Mouse (Mus musculus): Measurements from ENCODE around the gene 1190005I06Rik. TPM values are rescaled to one million over a fixed set of nuclear protein-coding genes. Genes with fewer than 3 reads are reported as not detected.
"Not testable (repeated sequence)": the region's sequence is repeated elsewhere in the genome, so short reads cannot be mapped to it uniquely, and the experiment has no call there.

Gene 1190005I06Rik
- polyA plus RNA-seq, 1 experiment, result not detected

DNA sequence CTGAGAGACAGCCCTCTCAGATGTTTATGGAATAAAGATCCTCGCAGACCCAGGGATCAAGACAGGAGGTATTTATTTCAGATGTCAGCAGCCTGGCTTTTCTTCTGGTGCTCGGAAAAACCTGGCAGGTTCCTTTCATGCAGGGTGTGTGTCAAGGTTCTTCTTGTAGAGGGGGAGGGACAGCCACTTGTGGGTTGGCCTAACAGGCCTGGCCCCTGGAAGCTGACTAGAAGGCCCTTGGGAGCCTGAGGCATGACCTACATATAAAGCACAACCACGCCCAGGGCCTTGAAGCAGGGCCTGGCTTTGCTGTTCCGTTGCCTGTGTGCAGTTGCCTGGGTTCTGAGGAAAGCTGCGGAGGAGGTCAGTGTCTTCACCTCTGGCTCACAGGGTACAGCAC is 37.7 kb upstream of the 1190005I06Rik start:
- no peak overlapping the region for H3K27ac ChIP-seq (ENCODE audit: insufficient read depth, low read depth, low read length)
- TF ChIP-seq CTCF (IDR thresholded peaks at IDR 0.05; ENCODE audit: insufficient read depth, low read depth, low read length), result no peak
- no peak for TF ChIP-seq POLR2A (IDR thresholded peaks at IDR 0.05; ENCODE audit: insufficient read depth, low read depth, low read length)
- 73% methylated on average over 5 of the region's 5 CpGs for WGBS
- H3K4me3 ChIP-seq (ENCODE audit: insufficient read depth, low read depth, low read length), result no peak overlapping the region
- H3K4me1 ChIP-seq (ENCODE audit: control insufficient read depth, insufficient read depth, low read length), result no peaks in the 10 kb centered on the region

DNA sequence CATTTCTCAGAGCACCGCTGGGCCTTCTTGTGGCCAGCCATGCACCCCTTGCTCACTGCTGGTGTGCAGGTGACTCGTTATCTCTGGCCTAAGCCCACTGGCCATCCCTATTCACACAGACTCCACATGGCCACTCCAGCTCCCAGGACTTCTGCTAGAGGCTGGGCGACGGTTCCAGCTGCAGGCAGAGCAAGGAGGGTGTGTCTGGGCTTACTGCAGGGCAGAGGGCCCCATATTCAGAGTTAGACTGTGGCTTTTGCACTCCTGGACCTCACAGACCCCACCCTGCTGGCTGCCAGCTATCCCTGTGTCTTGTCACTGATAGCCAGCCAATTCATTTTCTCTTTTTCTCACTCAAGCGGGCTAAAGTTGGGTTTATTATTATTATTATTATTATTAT is 36.6 kb upstream of the 1190005I06Rik start:
- 74% methylated on average over 5 of the region's 5 CpGs for WGBS
- TF ChIP-seq POLR2A (IDR thresholded peaks at IDR 0.05; ENCODE audit: insufficient read depth, low read depth, low read length) (no peak), CTCF (IDR thresholded peaks at IDR 0.05; ENCODE audit: insufficient read depth, low read depth, low read length) (no peak)
- no peak overlapping the region for H3K4me3 ChIP-seq (ENCODE audit: insufficient read depth, low read depth, low read length)
- H3K27ac ChIP-seq (ENCODE audit: insufficient read depth, low read depth, low read length), result no peak overlapping the region
- no peaks in the 10 kb centered on the region for H3K4me1 ChIP-seq (ENCODE audit: control insufficient read depth, insufficient read depth, low read length)

DNA sequence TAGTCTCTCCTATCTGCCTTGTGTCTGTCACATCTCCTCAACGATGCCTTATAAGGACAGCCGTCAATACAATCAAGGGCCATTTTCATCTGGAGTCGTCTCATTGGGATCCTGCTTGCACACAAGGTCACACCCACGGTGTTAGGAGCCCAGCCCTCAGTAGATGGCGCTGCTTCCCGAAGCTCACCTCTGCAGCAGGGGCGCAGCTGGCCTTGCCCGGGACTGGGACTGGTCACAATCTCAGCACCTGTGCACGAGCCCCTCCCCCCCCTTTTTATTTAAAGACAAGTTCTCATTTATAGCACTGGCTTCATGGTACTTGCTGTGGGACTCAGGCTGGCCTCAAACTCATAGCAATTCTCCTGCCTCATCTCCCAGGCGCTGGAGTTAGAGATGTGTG is 36.2 kb upstream of the 1190005I06Rik start:
- Histone ChIP-seq H3K4me3 (ENCODE audit: insufficient read depth, low read depth, low read length) (no peak overlapping the region), H3K27ac (ENCODE audit: insufficient read depth, low read depth, low read length) (no peak overlapping the region), H3K4me1 (ENCODE audit: control insufficient read depth, insufficient read depth, low read length) (no peaks in the 10 kb centered on the region)
- 20% methylated on average over 10 of the region's 10 CpGs for WGBS
- TF ChIP-seq POLR2A (IDR thresholded peaks at IDR 0.05; ENCODE audit: insufficient read depth, low read depth, low read length), result no peak
- TF ChIP-seq CTCF (IDR thresholded peaks at IDR 0.05; ENCODE audit: insufficient read depth, low read depth, low read length), result peak; percentile 48; the same call in 1 of the 2 replicates

DNA sequence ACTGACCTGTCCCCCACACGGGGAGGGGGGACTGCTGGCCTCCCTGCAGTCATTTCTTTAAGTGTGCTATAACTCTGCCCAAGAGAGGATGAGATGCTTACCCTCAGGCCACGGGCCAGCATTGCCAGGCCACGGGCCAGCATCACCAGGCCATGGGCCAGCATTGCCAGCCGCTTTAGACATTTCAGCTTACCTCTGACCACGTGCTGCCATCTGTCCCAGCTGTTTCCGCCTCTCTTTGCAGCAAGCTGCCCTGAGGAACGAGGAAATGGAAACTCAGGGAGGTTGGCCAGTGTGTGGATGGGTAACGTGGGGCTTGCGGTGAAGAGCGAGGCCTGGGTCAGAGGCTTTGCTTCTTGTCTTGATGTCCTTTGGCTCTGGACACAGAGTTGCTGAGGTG is 33.7 kb upstream of the 1190005I06Rik start:
- WGBS, result 78% methylated on average over 10 of the region's 10 CpGs
- H3K4me1 ChIP-seq (ENCODE audit: control insufficient read depth, insufficient read depth, low read length), result no peaks in the 10 kb centered on the region
- TF ChIP-seq CTCF (IDR thresholded peaks at IDR 0.05; ENCODE audit: insufficient read depth, low read depth, low read length) (no peak), POLR2A (IDR thresholded peaks at IDR 0.05; ENCODE audit: insufficient read depth, low read depth, low read length) (no peak)
- no peak overlapping the region for H3K4me3 ChIP-seq (ENCODE audit: insufficient read depth, low read depth, low read length)
- no peak overlapping the region for H3K27ac ChIP-seq (ENCODE audit: insufficient read depth, low read depth, low read length)

DNA sequence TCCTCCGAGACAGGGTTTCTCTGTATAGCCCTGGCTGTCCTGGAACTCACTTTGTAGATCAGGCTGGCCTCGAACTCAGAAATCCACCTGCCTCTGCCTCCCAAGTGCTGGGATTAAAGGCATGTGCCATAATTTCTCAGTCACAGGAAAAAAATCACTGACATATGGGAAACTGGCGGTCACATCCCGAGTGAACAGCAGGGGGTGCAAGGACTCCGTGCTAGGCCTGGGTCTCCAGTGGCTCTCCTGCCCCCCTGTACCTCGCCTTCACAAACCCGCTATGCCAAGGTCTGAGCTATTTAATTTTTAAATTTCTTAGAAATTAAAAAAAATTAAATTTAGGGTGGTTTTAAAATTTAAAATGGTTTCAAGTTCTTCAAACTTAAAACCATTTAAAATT is 33.0 kb upstream of the 1190005I06Rik start:
- not testable (repeated sequence) for H3K4me1 ChIP-seq (ENCODE audit: control insufficient read depth, insufficient read depth, low read length); H3K4me3 ChIP-seq (ENCODE audit: insufficient read depth, low read depth, low read length); H3K27ac ChIP-seq (ENCODE audit: insufficient read depth, low read depth, low read length)
- WGBS, result 62% methylated on average over 7 of the region's 7 CpGs

DNA sequence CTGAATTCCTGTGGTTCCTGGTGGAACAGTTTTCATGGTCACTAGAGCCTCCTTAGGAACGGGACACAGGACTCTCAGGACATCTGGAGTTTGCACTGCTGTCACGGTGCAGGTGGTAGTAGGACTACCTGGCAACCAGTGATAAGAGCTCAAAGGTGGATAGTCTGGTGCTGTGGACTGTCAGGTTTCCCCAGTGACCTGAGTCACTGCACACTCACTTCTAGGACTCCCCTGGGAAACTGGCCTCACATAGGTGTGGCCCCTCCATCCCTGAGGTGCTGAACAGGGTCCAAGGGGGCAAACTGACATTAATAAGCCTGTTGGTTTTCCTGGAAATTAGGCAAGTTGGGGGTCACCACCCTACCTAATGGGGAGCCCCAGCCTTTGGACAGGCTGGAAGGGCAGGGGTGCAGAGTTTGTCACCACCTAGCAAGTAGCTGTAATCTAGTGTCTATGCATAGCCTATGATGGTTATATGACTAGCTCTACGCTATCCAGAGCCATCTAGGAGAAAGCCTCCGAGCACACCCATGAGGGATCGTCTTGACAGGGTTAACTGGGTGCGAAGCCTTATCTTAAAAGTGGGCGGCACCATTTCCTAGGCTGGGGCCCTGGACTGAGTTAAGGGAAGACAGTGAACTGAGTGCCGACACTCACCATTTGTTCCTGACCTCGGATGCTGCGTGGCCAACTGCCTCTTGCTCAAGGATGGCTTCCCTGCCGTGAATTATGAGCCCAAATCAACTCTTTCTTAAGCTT is 32.4 kb upstream of the 1190005I06Rik start:
- 89% methylated on average over 11 of the region's 11 CpGs for WGBS
- Histone ChIP-seq H3K27ac (ENCODE audit: insufficient read depth, low read depth, low read length) (no peak overlapping the region), H3K4me3 (ENCODE audit: insufficient read depth, low read depth, low read length) (no peak overlapping the region), H3K4me1 (ENCODE audit: control insufficient read depth, insufficient read depth, low read length) (no peaks in the 10 kb centered on the region)
- TF ChIP-seq CTCF (IDR thresholded peaks at IDR 0.05; ENCODE audit: insufficient read depth, low read depth, low read length) (no peak), POLR2A (IDR thresholded peaks at IDR 0.05; ENCODE audit: insufficient read depth, low read depth, low read length) (no peak)

DNA sequence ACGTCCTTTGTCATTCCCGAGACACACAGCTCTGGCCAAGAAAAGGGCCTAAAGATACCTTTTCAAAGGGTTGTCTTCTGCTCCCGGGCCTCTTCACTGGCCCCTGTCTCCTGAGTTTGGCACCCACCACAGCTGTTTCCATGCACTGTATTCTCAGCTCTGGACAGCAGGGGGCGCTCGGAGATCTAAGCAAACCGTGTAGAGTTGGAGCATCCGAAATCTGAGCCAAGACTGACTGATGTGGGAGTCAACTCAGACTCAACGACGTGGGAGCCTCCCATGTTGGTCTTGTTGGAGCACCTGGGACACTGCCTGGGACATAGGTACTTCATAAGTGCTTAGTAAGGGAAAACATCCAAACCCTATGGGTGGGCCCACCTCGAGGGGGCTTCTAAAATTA is 31.0 kb upstream of the 1190005I06Rik start:
- Histone ChIP-seq H3K4me1 (ENCODE audit: control insufficient read depth, insufficient read depth, low read length) (no peaks in the 10 kb centered on the region), H3K27ac (ENCODE audit: insufficient read depth, low read depth, low read length) (no peak overlapping the region), H3K4me3 (ENCODE audit: insufficient read depth, low read depth, low read length) (no peak overlapping the region)
- WGBS, result 11% methylated on average over 10 of the region's 10 CpGs
- TF ChIP-seq CTCF (IDR thresholded peaks at IDR 0.05; ENCODE audit: insufficient read depth, low read depth, low read length) (peak; percentile 84), POLR2A (IDR thresholded peaks at IDR 0.05; ENCODE audit: insufficient read depth, low read depth, low read length) (no peak)

DNA sequence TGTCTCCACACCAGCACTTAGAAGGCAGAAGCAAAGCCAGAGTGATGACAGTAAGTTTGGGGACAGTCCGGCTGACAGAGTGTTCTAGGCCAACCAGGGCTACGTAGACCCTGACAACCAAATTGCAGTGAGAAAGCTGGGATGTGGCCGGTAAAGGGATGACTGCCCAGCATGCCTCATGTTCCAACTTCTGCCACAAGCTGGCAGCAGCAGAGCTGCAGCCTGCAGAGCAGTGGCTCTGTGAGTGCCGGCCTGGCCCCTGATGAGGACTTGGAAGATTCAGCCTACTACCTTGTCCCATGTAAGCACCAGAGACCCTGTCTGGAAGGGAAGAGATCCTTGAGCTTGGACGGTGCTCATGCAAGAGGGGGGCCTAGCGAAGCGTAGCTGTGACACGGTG is 28.3 kb upstream of the 1190005I06Rik start:
- Histone ChIP-seq H3K4me3 (ENCODE audit: insufficient read depth, low read depth, low read length) (no peak overlapping the region), H3K27ac (ENCODE audit: insufficient read depth, low read depth, low read length) (no peak overlapping the region), H3K4me1 (ENCODE audit: control insufficient read depth, insufficient read depth, low read length) (peaks cover 17% of the 10 kb centered on the region)
- 65% methylated on average over 8 of the region's 8 CpGs for WGBS
- TF ChIP-seq POLR2A (IDR thresholded peaks at IDR 0.05; ENCODE audit: insufficient read depth, low read depth, low read length), result no peak
- no peak for TF ChIP-seq CTCF (IDR thresholded peaks at IDR 0.05; ENCODE audit: insufficient read depth, low read depth, low read length)

DNA sequence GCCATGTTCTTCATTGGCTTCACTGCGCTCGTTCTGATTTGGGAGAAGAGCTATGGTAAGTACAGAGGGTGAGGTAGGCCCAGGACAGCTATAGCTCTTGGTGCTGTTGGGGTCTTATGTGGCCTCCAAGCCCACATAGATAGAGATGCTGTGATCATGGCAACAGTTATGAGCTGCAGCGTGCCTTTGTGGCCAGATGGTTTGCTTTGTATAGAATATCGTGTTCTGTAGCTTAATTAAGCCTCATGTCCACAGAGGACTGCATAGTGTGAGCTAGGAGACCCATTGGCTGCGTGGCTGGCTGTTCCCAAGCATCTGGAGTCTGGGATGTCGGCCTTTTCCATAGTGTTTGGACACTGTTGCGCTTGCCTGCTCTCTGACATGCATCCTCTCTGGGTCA is 25.9 kb upstream of the 1190005I06Rik start:
- no peak for TF ChIP-seq POLR2A (IDR thresholded peaks at IDR 0.05; ENCODE audit: insufficient read depth, low read depth, low read length)
- no peak for TF ChIP-seq CTCF (IDR thresholded peaks at IDR 0.05; ENCODE audit: insufficient read depth, low read depth, low read length)
- H3K27ac ChIP-seq (ENCODE audit: insufficient read depth, low read depth, low read length), result no peak overlapping the region
- peaks cover 27% of the 10 kb centered on the region for H3K4me1 ChIP-seq (ENCODE audit: control insufficient read depth, insufficient read depth, low read length)
- no peak overlapping the region for H3K4me3 ChIP-seq (ENCODE audit: insufficient read depth, low read depth, low read length)
- 90% methylated on average over 7 of the region's 7 CpGs for WGBS

All from olfactory bulb, adult 2 months (tissue).